Mouse (Mus musculus) gastrocnemius, postnatal 10 days (tissue): ENCODE data around the gene Cep70. TPM values are rescaled to one million over a fixed set of nuclear protein-coding genes. Genes with fewer than 3 reads are reported as not detected.

ENCODE experiments used
- DNase-seq: peaks from one replicate; pipeline ENCODE4 v3.0.0; 2021; ENCODE audit warnings: mixed read lengths
- long read RNA-seq, 2 experiments: library from polyadenylated mRNA; stranded (forward); transcript quantifications; one replicate each; pipeline ENCODE4 v2.0.0; 2021
- total RNA-seq, 2 experiments: library from RNA; stranded (reverse); gene quantifications; 2 replicates each; pipeline ENCODE4 v1.2.3; 2021

Gene Cep70
- 1 to 10 TPM; 2.0 to 4.8 TPM for total RNA-seq
- long read RNA-seq, experiment 1, partial matches to known transcripts, result 2 of 5 reads
- long read RNA-seq, experiment 1, other reads (novel, unspliced or antisense), result 1 of 5 reads
- long read RNA-seq, experiment 2, partial matches to known transcripts, result 0 of 2 reads
- long read RNA-seq, experiment 2, other reads (novel, unspliced or antisense), result 1 of 2 reads

DNA sequence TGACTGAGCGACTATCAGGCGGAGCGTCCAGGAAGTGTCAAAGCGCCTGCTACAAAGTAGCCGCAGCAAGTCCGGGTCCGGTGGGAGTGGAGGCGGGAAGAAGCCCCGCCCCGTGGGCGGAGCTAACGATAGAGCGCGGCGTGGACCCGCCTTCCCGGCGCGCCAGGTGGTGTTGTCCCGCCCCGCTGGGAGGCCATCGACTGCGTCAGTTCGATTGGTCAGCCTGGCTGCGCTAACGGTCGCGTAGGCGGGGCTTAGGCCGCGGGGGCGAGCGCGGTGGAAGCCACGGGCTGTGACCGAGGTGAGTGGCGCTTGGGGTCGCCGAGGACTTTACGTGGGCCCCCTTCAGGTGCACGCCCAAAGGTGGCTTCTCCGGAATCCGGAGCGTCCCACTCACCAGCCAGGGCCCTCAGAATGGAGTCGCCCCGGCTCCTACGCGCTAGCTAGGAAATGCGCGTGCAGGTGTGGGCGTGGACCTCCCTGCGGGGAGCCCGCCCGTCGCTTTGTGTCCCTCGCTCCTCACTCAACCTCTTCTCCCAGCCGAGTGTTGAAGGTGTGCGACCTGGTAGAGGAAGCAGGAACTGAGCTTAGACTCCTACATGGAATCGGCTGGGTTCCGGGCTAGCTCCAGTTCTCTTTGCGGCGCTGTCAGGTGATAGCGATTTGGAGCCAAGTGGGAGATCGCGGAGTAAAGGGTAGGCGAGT, at the start of gene Cep70:
Gene Cep70 (plus strand): TSS at position 178 of the 705 bp plus-strand sequence.
- peak; percentile 93 for DNase-seq

DNA sequence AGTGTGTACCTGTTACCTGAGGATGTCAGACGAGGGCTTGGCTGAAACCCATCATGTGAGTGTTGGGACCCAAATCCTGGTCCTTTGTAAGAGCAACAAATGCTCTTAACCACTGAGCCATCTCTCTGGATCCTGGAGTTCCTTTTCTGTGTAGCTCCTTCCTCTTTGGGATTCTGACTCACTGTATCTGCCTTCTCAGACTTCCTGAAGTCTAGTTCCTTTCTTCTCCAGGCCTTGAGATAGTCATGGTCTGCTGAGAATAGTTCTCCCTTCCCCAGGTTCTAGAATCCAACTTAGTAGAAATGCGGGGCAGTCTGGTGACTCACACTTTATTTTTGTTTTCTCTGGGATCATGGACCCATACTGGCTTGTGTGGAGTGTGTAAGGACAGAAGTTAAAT, 30.5 kb upstream of the Cep70 start:
- DNase-seq, result no peak

DNA sequence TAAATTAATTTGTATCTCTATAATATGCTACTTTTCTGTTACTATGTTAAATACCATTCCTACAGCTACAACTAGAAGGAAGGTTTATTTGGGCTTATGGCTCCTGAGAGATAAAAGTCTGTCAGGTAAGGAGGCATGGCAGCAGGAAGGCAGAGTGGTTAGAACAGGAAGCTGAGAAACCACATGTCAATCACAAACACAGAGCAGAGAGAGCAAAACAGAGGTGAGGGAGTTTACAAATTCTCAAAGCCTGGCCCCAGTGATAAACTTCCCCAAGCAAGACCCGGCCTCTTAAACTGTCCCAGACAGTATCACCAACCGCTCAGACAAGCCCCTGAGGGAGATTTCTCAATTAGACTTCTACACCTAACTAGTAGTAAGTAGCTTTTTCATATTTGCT, 27.0 kb upstream of the Cep70 start:
- no peak for DNase-seq

DNA sequence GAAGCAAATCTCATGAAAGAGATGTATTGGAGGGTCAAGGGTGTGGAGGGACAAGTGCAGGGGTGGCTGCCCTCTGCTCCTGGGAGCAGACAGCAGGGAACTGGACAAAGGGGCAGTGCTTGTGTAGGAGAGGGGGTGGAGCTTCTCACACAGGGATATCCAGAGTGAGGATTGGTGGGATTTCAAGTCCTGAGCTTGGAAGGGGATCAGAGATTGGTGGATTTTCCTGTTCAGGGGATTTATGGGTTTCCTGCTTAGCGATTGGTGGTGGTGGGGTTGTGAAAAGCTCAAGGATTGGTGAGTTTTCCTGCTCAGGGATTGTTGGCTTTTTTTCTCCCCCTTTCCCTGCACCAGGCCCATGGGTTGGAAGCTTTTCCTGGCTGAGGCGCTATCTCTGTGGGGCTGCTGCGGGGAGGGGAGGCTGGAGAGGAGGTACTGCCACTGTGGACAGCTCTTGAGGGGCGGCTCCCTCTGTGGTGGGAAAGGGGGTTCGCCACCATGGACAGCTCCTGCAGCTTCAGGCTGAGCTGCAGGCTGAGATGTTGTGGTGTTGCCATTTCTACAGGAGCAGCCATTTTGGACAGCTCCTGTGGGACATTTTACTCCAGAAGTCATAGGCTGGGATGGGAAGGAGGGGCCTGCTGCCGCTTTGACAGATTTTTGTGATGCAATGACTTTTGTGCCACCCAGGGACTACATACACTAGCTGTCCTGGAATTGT, 25.0 kb upstream of the Cep70 start:
- DNase-seq, result peak; percentile 50

DNA sequence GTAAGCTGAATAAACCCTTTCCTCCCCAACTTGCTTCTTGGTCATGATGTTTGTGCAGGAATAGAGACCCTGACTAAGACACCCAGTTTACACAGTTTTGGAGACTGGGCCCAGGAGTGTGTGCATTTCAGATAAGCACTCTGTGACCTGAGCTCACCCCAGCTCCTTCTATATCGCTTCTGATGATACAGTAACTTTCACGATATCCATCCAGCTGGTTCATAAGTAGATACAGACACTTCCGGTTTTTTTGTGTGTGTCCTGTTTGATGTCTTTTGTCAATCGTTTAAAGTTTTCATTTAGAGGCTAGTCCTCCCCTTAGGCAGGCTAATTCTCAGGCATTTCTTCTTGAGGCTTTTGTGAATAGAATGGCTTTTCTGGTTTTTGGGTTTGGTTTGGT, 21.5 kb upstream of the Cep70 start:
- no peak for DNase-seq

DNA sequence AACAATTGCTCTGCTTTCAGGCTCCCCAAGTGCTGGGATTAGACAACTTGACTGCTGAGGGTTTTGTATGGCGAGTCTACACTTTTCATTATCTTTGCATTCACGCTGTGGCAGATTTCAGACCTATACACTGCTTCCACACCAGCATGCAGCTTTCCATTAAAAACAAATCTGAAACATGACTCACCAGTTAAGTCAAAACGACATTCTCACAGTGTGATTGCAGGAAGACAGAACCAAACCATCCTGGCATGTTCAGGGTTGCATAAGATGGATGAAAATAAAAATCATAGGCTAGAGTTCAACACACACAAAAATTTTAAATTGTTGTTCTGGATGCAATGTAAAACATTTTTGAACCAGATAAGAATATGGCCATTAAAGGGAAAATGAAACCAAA, 18.6 kb upstream of the Cep70 start:
- DNase-seq, result no peak

DNA sequence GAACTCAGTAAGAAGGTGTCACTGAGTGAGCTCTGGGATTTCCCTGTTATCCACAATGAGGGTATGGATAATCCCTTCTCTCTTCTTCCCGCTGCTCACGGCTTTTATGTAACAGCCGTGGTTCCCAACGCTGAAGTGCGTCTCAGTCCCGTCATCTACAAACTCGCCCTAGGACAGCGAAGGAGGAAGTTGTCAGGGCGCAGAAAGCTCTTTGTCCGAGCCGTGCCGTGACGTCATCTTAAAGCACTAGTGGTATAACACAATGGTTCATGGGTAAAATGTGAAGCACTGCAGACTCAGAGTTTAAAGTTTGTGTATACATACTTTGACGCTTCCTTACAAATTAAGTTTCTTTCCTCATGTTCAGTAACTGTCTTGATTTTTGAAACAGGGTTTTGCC, 13.7 kb upstream of the Cep70 start:
- DNase-seq, result no peak

DNA sequence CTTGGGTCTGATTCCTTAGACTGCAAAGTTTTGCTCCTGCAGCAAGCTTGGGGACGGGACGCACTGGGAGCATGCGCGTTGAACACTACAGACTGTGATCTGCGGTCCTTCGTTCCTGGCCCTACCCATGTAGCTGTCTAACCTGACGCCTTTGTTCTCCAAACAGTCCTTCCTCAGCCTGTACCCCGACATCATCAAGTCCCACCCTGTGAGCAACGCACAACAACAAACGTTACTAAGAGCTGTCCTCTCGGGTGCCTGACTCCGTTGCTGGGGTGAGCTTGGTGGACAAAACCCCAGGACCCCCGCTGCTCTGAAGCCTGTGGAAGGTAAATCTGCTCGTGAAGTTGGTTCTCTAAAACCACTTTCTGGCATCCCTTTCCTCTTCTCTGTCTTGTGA, 6.0 kb upstream of the Cep70 start, which contains the start of gene Faiml:
Gene Faiml (minus strand): TSS at position 101 of the 400 bp plus-strand sequence.
- no peak for DNase-seq

DNA sequence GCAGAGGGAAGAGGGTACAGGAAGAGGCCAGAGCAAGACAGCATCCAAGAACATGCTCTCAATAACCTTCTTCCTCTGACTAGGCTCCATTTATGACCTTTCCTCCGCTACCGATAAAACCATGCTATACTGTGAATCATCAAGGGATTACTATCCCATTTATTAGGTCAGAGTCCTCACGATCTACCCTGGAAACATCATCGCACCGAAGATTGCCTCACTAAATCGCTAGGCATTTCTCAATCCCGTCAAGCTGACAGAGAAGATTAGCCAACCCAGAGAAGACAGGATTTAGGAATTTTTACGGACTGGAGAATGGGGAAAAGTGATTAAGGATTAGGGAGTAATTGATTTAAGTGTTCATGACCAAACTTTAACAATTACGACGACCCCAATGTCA, 4.9 kb upstream of the Cep70 start:
- no peak for DNase-seq

DNA sequence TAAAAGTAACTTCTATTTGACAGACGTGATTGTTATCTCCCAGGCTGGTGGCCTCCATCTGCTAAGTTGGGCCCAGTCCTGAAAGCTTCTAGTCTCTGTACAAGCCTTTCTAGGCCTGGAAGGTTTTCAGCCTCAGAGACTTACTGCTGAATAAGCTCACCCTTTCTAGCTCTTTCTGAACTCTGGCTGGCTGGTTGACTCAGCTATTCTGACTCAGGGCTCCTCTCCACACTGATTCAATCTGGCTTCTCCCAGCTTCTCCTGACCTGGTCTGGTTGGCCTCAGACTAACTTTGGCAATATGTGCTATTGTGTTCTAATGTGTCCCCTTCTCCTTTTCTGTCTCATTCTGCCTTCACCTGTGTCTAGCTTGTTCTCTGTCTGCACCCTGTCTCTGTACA, 3.9 kb upstream of the Cep70 start:
- DNase-seq, result no peak

DNA sequence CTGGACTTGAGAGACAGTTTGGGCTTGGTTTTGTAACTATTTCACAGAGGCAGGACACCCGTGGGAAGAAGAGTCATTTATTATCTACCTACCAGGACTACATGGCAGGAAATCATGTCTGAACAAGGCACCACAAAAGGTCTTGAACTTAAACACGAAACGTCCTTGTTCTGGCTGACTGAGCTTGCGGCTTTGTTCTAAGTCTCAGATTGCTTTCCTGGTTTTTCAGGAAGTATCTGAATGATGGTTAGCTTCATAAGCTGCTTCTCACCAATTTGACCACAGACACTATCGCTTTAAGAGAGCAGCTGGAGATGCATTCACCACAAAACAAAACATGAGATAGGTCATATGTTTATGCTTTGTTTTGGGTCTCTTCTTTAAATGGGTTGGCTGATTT, 2.6 kb upstream of the Cep70 start:
- no peak for DNase-seq

DNA sequence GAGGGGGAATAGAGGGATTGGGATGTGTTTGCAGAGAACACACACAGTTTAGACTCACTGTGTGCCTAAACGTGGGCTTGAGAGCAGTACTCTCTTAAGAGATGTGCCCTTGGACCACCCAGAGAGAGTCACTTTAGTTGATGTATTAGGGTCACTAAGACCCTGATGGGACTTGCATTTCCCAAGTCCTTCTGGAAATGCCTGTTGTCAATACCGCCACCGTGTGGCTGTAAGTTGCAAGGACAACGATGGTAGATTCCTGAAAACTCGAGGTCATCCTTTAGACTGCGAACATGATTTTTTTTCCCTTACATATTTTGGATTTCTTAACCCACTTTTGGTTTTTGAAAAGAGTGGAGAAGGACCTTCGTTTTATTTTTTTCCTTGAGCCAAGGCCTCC, 1.1 kb upstream of the Cep70 start:
- DNase-seq, result peak; percentile 35

DNA sequence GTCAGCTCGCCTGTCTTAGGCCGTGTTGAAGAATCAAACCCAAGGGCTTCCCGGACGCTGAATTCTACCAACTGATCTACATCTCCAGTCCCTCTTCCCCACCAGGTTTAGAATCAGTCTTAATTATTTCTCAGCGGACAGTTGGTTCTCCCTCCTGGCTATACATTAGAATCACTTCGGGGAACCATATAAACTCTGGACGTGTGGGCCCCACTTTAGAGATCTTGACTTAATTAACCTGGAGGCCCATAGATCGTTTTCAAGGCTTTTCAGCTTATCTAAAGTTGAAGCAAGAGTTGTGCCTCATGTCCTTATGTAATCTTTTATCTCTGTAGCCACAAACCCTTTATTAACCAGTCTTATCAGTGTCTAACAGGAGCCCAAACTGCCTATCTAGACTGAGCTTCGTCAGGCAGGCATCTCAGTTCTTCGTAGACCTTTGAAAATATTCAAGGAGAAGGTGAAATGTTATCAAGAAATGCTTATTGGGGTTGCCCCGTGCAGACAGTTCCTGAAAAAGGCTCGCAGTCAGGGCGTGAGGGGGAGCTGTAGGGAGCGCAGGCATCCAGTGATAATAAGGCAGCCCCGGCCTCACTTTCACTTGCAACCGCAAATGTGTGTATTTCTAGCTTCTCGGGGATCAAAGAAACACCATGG, 506 bp upstream of the Cep70 start:
- DNase-seq, result no peak

DNA sequence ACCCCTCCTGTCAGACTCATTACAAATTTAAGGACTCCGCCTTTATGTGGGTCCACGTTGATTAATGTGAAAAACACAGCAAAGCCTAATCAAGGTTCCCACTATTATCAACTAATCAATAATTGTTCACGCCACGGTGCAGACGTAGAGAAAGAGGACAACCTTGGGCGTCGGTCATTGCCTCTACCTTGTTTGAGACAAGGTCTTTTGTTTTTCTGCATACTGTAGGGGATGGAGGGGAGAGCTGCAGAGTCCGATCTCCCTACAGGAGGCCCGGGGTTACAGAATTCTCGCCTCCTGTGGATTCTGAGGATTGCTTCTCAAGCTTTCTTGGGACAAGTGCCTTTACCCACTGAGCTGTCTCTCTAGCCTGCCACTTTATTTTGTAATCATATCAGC, 727 bp downstream of the Cep70 start:
- DNase-seq, result no peak

DNA sequence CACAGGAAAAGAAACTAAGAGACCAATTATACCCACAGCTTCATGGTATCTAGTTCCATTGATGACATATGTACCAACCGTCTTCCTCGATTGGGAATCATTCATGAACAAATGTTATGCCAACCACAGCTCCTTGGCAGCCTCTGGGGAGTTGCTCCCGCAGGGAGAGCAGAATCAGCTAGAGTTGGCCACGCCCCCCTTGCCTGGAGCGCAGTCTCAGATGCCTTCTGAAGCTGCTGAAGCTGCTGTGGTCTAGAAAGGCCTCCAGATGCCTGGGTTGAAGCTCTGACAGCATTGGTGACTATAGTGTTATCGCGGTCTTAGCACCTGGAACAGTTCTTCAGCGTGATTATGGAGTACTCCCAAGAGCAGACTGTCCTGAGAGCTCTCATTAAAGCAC, 5.1 kb downstream of the Cep70 start:
- no peak for DNase-seq

DNA sequence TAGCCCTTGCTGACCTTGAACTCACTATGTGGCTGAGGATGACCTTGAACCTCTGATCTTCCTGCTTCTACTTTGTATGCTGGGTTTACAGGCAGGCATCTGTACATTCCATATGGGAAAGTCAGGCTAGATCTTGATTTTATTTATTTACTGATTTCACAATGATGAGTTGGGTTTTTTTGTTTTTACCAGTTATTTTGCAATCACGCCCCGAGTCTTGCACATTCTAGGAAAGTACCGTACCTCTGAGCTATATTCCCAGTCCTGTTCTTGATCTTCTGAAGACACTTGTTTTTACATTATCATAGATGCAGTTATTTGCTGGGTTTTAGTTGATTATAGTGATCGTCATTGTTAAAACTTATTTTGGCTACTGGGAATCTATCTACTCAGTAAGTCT, 5.7 kb downstream of the Cep70 start:
- DNase-seq, result no peak

DNA sequence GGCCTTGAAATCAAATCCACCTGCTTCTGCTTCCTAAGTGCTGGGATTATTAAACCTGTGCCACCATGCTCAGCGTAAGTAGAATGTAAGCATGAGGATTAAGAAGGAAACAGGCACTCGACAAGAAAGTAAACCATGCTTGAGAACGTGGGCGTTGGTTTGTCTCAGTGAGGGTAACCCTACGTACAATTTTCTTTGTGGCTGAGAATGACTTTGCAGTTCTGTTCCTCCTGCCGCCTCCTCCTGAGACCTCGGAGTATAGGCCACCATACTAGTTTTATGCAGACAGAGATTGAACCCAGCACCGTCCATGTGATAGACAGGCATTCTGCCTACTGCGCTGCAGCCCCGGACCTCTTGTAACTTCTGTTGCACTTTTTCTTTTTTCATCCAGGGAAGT, 10.7 kb downstream of the Cep70 start:
- no peak for DNase-seq

DNA sequence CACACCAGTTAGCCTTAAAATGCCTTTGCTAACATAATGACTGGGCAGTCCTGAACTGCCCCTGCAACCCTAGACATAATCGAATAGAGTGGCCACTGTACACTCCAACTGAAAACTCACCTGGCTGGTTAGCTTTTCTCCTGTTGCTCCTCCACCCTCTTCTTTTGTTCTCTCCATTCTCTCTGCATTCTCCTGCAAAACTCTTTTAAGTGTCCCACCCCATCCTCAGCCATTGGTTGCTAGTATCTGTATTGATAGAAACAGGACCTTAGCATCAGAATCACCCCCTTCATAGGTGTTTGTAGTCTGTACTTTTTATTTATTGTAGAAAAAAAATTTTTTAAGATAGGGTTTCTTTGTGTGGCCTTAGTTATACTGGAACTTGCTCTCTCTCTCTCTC, 13.0 kb downstream of the Cep70 start:
- DNase-seq, result no peak

DNA sequence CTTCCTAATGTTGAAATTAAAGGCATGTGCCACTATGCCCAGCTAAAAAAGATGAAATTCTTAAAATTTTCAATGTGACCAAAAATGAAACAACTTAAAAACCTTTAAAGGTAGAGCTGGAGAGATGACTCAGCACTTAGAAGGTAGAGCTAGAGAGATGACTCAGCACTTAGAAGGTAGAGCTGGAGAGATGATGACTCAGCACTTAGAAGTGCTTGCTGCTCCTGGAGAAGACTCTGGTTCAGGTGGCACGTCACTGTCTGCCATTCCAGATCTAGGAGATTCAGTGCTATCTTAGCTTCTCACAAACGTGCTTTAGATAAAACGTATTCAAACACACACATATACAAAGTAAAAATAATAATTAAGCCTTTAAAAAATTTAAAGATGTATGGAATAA, 13.7 kb downstream of the Cep70 start:
- DNase-seq, result no peak

DNA sequence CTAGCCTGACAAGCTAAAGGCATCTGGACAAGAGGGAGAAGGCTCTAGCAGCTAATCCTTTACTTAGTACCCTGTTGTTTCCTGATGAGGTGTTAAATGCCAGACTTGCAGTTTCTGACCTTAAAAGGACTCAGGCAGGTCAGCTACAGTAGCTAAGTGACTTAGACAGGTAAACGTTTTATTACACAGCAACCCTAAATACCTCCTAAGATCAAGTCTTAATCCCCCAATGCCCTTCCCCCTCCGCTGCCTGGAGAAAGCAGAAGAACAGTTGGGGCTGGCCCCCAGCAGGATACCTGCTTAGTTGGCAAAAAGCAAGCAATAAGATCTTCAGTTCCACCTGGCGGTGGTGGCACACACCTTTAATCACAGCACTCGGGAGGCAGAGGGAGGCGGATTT, 15.7 kb downstream of the Cep70 start:
- no peak for DNase-seq

DNA sequence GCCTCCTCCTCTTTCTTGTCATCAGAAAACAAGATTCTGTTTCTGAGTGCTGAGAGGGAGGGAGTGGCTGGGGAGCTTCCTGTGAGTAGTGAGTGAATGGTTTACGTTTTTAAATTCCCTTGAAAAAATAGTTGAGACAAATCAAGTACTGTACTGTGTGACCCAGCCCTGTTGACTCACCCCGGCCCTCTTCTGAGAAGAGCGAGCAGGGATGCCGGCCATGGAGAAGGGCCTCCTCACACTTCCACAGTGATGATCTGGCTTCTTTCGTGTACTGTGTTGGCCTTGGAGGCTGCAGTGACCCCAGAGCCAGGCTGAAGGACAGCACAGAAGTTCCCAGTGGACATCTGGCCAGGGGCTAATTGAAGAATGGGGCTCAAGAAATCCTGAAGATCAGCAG, 61.1 kb downstream of the Cep70 start:
- no peak for DNase-seq

DNA sequence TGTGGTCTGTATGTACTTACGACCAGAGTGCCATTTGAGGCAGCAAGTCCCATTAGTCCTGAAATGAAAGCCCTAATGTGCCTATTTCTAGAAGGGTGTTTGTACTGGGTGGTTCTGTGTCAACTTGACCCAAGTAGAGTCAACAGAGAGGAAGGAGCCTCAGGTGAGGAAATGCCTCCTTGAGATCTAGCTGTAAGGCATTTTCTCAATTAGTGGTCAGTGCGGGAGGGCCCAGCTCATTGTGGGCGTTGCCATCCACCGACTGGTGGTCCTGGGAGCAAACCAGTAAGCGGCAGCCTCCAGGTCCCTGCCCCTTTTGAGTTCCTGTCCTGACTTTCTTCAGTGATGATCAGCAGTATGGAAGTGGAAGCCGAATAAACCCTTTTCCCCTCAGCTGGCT, 63.1 kb downstream of the Cep70 start:
- DNase-seq, result no peak

DNA sequence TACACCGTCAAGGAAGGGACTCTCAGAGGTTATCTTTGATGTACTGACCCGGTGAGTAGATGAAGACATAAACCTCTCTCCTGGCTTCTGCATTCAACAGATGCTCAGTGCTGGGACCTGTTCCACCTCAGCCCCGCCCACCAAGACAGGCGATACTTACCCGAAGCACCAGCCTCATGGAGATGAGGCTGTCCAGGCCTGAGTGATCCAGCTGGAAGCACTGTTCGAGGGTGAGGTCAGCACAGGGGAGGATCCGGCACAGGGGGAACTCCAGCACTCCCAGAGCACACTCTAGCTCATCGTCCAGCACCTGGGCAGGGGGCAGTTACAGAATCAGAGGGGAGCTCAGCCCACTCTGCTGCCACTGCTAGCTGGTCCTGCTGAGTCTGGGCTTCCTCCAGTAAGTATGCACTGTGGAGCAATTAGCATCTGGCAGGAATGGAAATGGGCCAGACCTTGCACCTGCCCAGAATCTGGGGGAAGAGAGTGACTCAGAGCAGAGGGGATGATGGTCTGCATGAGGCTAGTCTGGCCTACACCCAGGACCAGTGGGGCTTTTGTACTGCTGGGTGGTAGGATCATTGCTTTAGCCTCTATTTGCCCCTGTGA, 76.3 kb downstream of the Cep70 start:
- DNase-seq, result no peak
